Mouse (Mus musculus): ENCODE measurements around the gene Ranbp9. TPM values are rescaled to one million over a fixed set of nuclear protein-coding genes. Genes with fewer than 3 reads are reported as not detected.

Gene Ranbp9
- polyA plus RNA-seq, 1 experiment = 13.7 TPM

- Histone ChIP-seq H3K36me3 (ENCODE audit: control insufficient read depth, insufficient read depth, low read length) (no peaks in the 10 kb centered on the region), H3K27me3 (ENCODE audit: control insufficient read depth, insufficient read depth, low read length) (no peaks in the 10 kb centered on the region), H3K4me3 (ENCODE audit: low read depth, low read length) (no peak overlapping the region), H3K4me1 (ENCODE audit: control insufficient read depth, insufficient read depth, insufficient read length, low read length) (no peaks in the 10 kb centered on the region), H3K27ac (ENCODE audit: insufficient read depth, low read depth, low read length) (no peak overlapping the region)
- TF ChIP-seq CTCF (IDR thresholded peaks at IDR 0.05; ENCODE audit: extremely low read depth, insufficient read length, insufficient replicate concordance, low read depth, low read length) (no peak), POLR2A (IDR thresholded peaks at IDR 0.05; ENCODE audit: low read depth, low read length) (no peak)
- WGBS = 90% methylated on average over 3 of the region's 3 CpGs
Measured at GRCm38 (mm10) chr13:43512736-43513135, 31.7 kb upstream of the Ranbp9 start.

DNA sequence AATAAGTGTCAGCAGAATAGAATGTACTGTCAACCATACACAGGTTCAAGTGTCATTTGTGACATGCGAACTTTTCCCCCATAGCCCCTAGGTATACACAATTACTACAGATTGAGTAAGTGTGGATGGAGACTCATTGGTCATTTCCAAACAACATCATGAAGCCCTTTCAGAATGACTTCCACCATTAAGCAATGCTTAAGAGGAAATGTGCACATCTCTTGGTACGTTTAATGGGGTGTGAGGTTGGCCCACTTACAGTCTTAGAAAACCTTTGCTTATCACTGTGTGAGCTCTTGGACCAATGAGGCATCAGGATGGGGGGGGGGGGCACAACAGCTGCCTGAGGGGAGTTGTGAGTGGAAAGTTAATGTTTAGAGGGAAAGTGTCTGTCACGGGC is 24.7 kb upstream of the Ranbp9 start:
- Histone ChIP-seq H3K27me3 (ENCODE audit: control insufficient read depth, insufficient read depth, low read length) (no peaks in the 10 kb centered on the region), H3K4me3 (ENCODE audit: low read depth, low read length) (no peak overlapping the region), H3K36me3 (ENCODE audit: control insufficient read depth, insufficient read depth, low read length) (no peaks in the 10 kb centered on the region), H3K4me1 (ENCODE audit: control insufficient read depth, insufficient read depth, insufficient read length, low read length) (peaks cover 3% of the 10 kb centered on the region), H3K27ac (ENCODE audit: insufficient read depth, low read depth, low read length) (no peak overlapping the region)
- TF ChIP-seq CTCF (IDR thresholded peaks at IDR 0.05; ENCODE audit: extremely low read depth, insufficient read length, insufficient replicate concordance, low read depth, low read length) (no peak), POLR2A (IDR thresholded peaks at IDR 0.05; ENCODE audit: low read depth, low read length) (no peak)
- WGBS = 88% methylated on average over 3 of the region's 3 CpGs

GRCm38 (mm10) chr13:43503395-43503850 is 22.3 kb upstream of the Ranbp9 start:
- Histone ChIP-seq H3K36me3 (ENCODE audit: control insufficient read depth, insufficient read depth, low read length) (no peaks in the 10 kb centered on the region), H3K4me3 (ENCODE audit: low read depth, low read length) (peak overlapping the region; percentile 34), H3K27me3 (ENCODE audit: control insufficient read depth, insufficient read depth, low read length) (no peaks in the 10 kb centered on the region), H3K27ac (ENCODE audit: insufficient read depth, low read depth, low read length) (no peak overlapping the region), H3K4me1 (ENCODE audit: control insufficient read depth, insufficient read depth, insufficient read length, low read length) (peaks cover 3% of the 10 kb centered on the region)
- 7% methylated on average over 19 of the region's 19 CpGs for WGBS
- no peak for TF ChIP-seq CTCF (IDR thresholded peaks at IDR 0.05; ENCODE audit: extremely low read depth, insufficient read length, insufficient replicate concordance, low read depth, low read length)
- no peak for TF ChIP-seq POLR2A (IDR thresholded peaks at IDR 0.05; ENCODE audit: low read depth, low read length)

- no peaks in the 10 kb centered on the region for H3K27me3 ChIP-seq (ENCODE audit: control insufficient read depth, insufficient read depth, low read length)
- peaks cover 3% of the 10 kb centered on the region for H3K4me1 ChIP-seq (ENCODE audit: control insufficient read depth, insufficient read depth, insufficient read length, low read length)
- 86% methylated on average over 5 of the region's 5 CpGs for WGBS
- H3K36me3 ChIP-seq (ENCODE audit: control insufficient read depth, insufficient read depth, low read length) = no peaks in the 10 kb centered on the region
- H3K27ac ChIP-seq (ENCODE audit: insufficient read depth, low read depth, low read length) = no peak overlapping the region
- TF ChIP-seq POLR2A (IDR thresholded peaks at IDR 0.05; ENCODE audit: low read depth, low read length) = no peak
- no peak for TF ChIP-seq CTCF (IDR thresholded peaks at IDR 0.05; ENCODE audit: extremely low read depth, insufficient read length, insufficient replicate concordance, low read depth, low read length)
- no peak overlapping the region for H3K4me3 ChIP-seq (ENCODE audit: low read depth, low read length)
Measured at GRCm38 (mm10) chr13:43501601-43502000, 20.5 kb upstream of the Ranbp9 start.

GRCm38 (mm10) chr13:43500483-43500850 is 19.4 kb upstream of the Ranbp9 start:
- no peak for TF ChIP-seq CTCF (IDR thresholded peaks at IDR 0.05; ENCODE audit: extremely low read depth, insufficient read length, insufficient replicate concordance, low read depth, low read length)
- no peak for TF ChIP-seq POLR2A (IDR thresholded peaks at IDR 0.05; ENCODE audit: low read depth, low read length)
- Histone ChIP-seq H3K36me3 (ENCODE audit: control insufficient read depth, insufficient read depth, low read length) (no peaks in the 10 kb centered on the region), H3K4me1 (ENCODE audit: control insufficient read depth, insufficient read depth, insufficient read length, low read length) (peaks cover 3% of the 10 kb centered on the region), H3K27me3 (ENCODE audit: control insufficient read depth, insufficient read depth, low read length) (no peaks in the 10 kb centered on the region), H3K27ac (ENCODE audit: insufficient read depth, low read depth, low read length) (no peak overlapping the region), H3K4me3 (ENCODE audit: low read depth, low read length) (no peak overlapping the region)
- WGBS = 88% methylated on average over 4 of the region's 4 CpGs

- Histone ChIP-seq H3K36me3 (ENCODE audit: control insufficient read depth, insufficient read depth, low read length) (no peaks in the 10 kb centered on the region), H3K27me3 (ENCODE audit: control insufficient read depth, insufficient read depth, low read length) (no peaks in the 10 kb centered on the region), H3K4me1 (ENCODE audit: control insufficient read depth, insufficient read depth, insufficient read length, low read length) (peaks cover 3% of the 10 kb centered on the region), H3K27ac (ENCODE audit: insufficient read depth, low read depth, low read length) (no peak overlapping the region), H3K4me3 (ENCODE audit: low read depth, low read length) (no peak overlapping the region)
- TF ChIP-seq CTCF (IDR thresholded peaks at IDR 0.05; ENCODE audit: extremely low read depth, insufficient read length, insufficient replicate concordance, low read depth, low read length) = no peak
- TF ChIP-seq POLR2A (IDR thresholded peaks at IDR 0.05; ENCODE audit: low read depth, low read length) = no peak
- 64% methylated on average over 7 of the region's 7 CpGs for WGBS
Measured at GRCm38 (mm10) chr13:43499731-43500482, 18.8 kb upstream of the Ranbp9 start.

DNA sequence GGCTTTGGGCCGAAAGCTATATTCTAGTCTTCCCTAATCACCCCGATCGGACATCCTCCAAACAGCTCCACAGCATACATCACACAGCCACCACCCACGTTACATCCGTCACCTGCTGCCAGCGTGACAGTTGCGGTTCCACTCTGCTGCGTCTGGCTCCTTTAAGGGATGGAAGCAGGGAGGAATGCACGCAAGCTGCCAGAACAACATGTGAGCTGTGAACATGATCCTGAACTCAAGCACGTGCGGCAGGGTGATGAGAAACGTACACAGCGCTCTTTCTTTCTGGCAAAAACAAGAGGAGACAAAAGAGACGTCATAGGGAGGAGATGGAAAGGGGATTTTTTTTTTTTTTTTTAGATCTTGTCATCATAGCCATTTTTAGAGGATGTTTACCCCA is 17.8 kb upstream of the Ranbp9 start:
- Histone ChIP-seq H3K27me3 (ENCODE audit: control insufficient read depth, insufficient read depth, low read length) (no peaks in the 10 kb centered on the region), H3K27ac (ENCODE audit: insufficient read depth, low read depth, low read length) (no peak overlapping the region), H3K4me3 (ENCODE audit: low read depth, low read length) (no peak overlapping the region), H3K4me1 (ENCODE audit: control insufficient read depth, insufficient read depth, insufficient read length, low read length) (peaks cover 3% of the 10 kb centered on the region), H3K36me3 (ENCODE audit: control insufficient read depth, insufficient read depth, low read length) (no peaks in the 10 kb centered on the region)
- no peak for TF ChIP-seq CTCF (IDR thresholded peaks at IDR 0.05; ENCODE audit: extremely low read depth, insufficient read length, insufficient replicate concordance, low read depth, low read length)
- no peak for TF ChIP-seq POLR2A (IDR thresholded peaks at IDR 0.05; ENCODE audit: low read depth, low read length)
- WGBS = 69% methylated on average over 14 of the region's 14 CpGs

Data from small intestine, adult 2 months (tissue).